Mouse (Mus musculus): ENCODE measurements at regions not wholly inside any gene's neighbourhood (a gene's known extent, or its start where the extent isn't known, plus 50 kb on each side); places are given as distances from the start of the nearest gene placed in this dataset.

- in situ Hi-C loops (cut with MboI; ENCODE audit: low pct_unique_long_range_greater_than_20kb in 1 of 2, low sequenced_read_pairs in 2 of 2, unreplicated experiment in 1 of 2), result no loop called here
Observed at GRCm38 (mm10) chr19:44681675-44682074, 74.2 kb upstream of the Pax2 start.

- in situ Hi-C loops (cut with MboI; ENCODE audit: low pct_unique_long_range_greater_than_20kb in 1 of 2, low sequenced_read_pairs in 2 of 2, unreplicated experiment in 1 of 2), result no loop called here
Observed at GRCm38 (mm10) chr19:44683191-44683590, 72.7 kb upstream of the Pax2 start.

- in situ Hi-C loops (cut with MboI; ENCODE audit: low pct_unique_long_range_greater_than_20kb in 1 of 2, low sequenced_read_pairs in 2 of 2, unreplicated experiment in 1 of 2), result no loop called here
Observed at GRCm38 (mm10) chr19:44684061-44684514, 71.8 kb upstream of the Pax2 start.

- in situ Hi-C loops (cut with MboI; ENCODE audit: low pct_unique_long_range_greater_than_20kb in 1 of 2, low sequenced_read_pairs in 2 of 2, unreplicated experiment in 1 of 2), result loop anchor here in 1 of 2 experiments (5.0 kb wide), 1 partner anchor 56 kb away; no protein-coding TSS in a partner anchor
Observed at GRCm38 (mm10) chr19:44686061-44686460, 69.8 kb upstream of the Pax2 start.

DNA sequence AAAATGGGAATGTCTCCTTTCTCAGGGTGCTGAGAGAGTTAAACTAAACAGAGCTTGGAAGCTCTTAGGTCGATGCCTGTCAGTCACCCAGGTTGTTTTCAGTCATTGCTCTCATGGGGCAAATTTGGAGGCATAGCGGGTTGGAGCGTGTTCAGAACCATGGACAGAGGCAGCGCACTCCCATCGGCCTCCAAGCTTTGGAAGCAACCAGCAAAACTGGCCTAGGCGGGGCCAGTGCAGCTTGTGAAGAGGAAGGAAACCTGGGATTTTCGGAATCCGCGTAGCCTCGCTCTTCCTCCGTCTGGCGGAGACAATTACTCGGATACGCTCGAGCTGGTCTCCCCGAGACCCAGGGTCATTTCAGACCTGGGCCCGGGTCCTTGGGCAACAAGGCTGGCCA is 63.4 kb upstream of the Pax2 start:
- in situ Hi-C loops (cut with MboI; ENCODE audit: low pct_unique_long_range_greater_than_20kb in 1 of 2, low sequenced_read_pairs in 2 of 2, unreplicated experiment in 1 of 2), result no loop called here

GRCm38 (mm10) chr19:44692816-44693215 is 63.0 kb upstream of the Pax2 start:
- in situ Hi-C loops (cut with MboI; ENCODE audit: low pct_unique_long_range_greater_than_20kb in 1 of 2, low sequenced_read_pairs in 2 of 2, unreplicated experiment in 1 of 2), result no loop called here

DNA sequence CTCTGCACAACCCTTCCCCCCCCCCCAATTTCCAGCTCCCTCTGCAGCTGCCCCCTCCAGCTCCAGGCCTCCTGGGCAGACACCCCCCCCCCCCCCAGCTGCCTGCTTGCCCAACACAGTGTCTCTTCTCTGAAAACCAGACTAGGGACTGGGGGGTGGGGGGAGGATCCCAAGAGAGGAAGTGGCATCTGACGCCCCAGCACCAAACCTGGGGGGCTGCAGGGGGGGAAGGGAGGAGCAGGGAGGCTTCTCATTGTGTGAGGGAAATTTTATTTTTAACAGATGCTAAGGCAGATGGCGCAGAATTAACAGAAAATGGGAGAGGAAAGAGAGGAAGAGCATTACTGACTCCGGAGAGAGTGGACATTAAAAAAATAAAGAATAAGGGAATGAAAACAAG is 60.5 kb upstream of the Pax2 start:
- in situ Hi-C loops (cut with MboI; ENCODE audit: low pct_unique_long_range_greater_than_20kb in 1 of 2, low sequenced_read_pairs in 2 of 2, unreplicated experiment in 1 of 2), result no loop called here

GRCm38 (mm10) chr19:44696059-44696712 is 59.7 kb upstream of the Pax2 start:
- in situ Hi-C loops (cut with MboI; ENCODE audit: low pct_unique_long_range_greater_than_20kb in 1 of 2, low sequenced_read_pairs in 2 of 2, unreplicated experiment in 1 of 2), result no loop called here

- in situ Hi-C loops (cut with MboI; ENCODE audit: low pct_unique_long_range_greater_than_20kb in 1 of 2, low sequenced_read_pairs in 2 of 2, unreplicated experiment in 1 of 2), result no loop called here
Observed at GRCm38 (mm10) chr19:44696773-44697172, 59.1 kb upstream of the Pax2 start.

DNA sequence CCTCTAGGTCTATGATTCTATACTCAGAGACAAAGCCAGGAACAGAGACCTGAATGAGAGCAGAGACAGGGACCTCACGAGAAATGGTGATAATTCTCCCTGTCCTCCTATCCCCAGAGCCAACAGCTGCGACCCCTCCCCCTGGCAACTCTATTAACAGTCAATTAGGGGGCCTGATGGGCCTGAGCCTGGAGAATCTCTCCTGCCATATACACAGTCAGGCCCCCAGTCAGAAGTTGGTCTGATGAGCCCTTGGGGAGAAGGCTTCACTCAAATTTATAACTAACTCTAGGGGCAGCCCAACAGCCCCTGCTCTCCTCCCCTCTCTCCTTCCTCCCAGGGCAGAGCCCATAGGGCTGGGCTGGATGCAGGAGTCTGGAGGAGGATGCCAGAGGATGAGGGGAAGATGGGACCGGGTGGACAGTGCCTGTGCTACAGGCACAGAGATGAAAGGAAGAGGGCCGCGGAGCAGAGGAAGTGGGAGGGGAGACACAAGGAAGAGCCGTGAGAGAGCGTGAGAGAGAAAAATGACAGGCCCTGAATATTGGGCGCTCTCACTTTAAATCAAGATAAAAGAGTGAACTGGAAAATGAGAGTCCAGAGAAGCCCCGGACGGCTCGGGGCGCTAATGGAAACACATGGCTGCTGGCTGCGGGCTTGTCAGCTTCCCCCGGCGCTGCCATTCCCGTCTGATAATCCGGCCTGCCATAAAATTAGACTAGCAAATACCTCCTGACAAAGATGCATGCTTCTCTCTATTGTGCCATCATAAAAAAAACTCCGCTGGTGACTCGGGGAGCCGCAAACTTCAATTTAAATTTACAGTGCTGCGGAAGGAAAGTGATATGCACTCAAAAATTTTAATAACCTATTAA is 57.2 kb upstream of the Pax2 start:
- in situ Hi-C loops (cut with MboI; ENCODE audit: low pct_unique_long_range_greater_than_20kb in 1 of 2, low sequenced_read_pairs in 2 of 2, unreplicated experiment in 1 of 2), result no loop called here
